Mouse (Mus musculus) spleen, adult 2 months (tissue): Measurements from ENCODE around the gene Rps7. TPM values are rescaled to one million over a fixed set of nuclear protein-coding genes. Genes with fewer than 3 reads are reported as not detected.
A peak's percentile ranks its signal among the peaks of the same experiment; 100 is the strongest.

ENCODE experiments used
- DNase-seq, 2 experiments: peaks; one replicate each; pipeline versions ENCODE4 v3.0.0 to v3.0.0-alpha.2; 2012 to 2021; ENCODE audit warnings: low spot score in 2 of 2, low read depth in 1 of 2
- H3K27ac ChIP-seq: fragments of 200-500 bp; 2 replicates; pipeline ENCODE4 v1.5.1; 2012; ENCODE audit warnings: low read length, inconsistent platforms; ENCODE audit not compliant: insufficient read depth
- H3K27me3 ChIP-seq: fragments of 200-500 bp; 2 replicates; pipeline ENCODE4 v1.6.1; 2012; ENCODE audit warnings: mild to moderate bottlenecking, moderate library complexity, low read length, inconsistent platforms; ENCODE audit not compliant: control insufficient read depth, insufficient read depth
- H3K36me3 ChIP-seq: fragments of 200-500 bp; 2 replicates; pipeline ENCODE4 v1.6.1; 2012; ENCODE audit warnings: mild to moderate bottlenecking, low read length, inconsistent platforms; ENCODE audit not compliant: control insufficient read depth, insufficient read depth
- H3K4me1 ChIP-seq: fragments of 200-500 bp; 2 replicates; pipeline ENCODE4 v1.6.1; 2011; ENCODE audit warnings: inconsistent platforms; ENCODE audit not compliant: control insufficient read depth, insufficient read depth, insufficient read length
- H3K4me3 ChIP-seq: fragments of 200-500 bp; 2 replicates; pipeline ENCODE4 v1.5.1; 2011; ENCODE audit warnings: mild to moderate bottlenecking, inconsistent platforms; ENCODE audit not compliant: insufficient read depth, insufficient read length; ENCODE audit errors: extremely low read depth
- CTCF ChIP-seq: fragments of 200-500 bp; IDR thresholded peaks from 2 replicates; pipeline ENCODE4 v1.5.1; 2011; ENCODE audit warnings: mild to moderate bottlenecking, inconsistent platforms; ENCODE audit not compliant: insufficient read depth, insufficient read length, insufficient replicate concordance; ENCODE audit errors: extremely low read depth
- POLR2A ChIP-seq: fragments of 200-500 bp; IDR thresholded peaks from 2 replicates; pipeline ENCODE4 v1.6.1; 2011; ENCODE audit warnings: low read depth, low read length, inconsistent platforms
- WGBS: fragments of 180-500 bp; shearing (Covaris S2); methylation state at CpG from one replicate; pipeline ENCODE4 v1.1.7; 2018; 5-methylcytosine and 5-hydroxymethylcytosine counted together
- polyA plus RNA-seq: library from polyadenylated mRNA; depleted of rRNA; stranded (reverse); fragments of >200 nt; gene quantifications from 2 replicates; pipeline ENCODE4 v1.2.3, GENCODE M21; 2012

The Rps7 gene
- polyA plus RNA-seq, 1 experiment: 315 TPM

- H3K36me3 ChIP-seq: no peaks in the 10 kb centered on the region
- no peak for DNase-seq
- H3K4me3 ChIP-seq: no peak overlapping the region
- 61% methylated on average over 2 of the region's 2 CpGs for WGBS
- TF ChIP-seq CTCF (no peak), POLR2A (no peak)
- no peaks in the 10 kb centered on the region for H3K4me1 ChIP-seq
- H3K27me3 ChIP-seq: no peaks in the 10 kb centered on the region
- no peak overlapping the region for H3K27ac ChIP-seq
Observed at GRCm38 (mm10) chr12:28598526-28598991, 37.2 kb downstream of the Rps7 start.

- H3K4me1 ChIP-seq: no peaks in the 10 kb centered on the region
- 46% methylated on average over 3 of the region's 3 CpGs for WGBS
Observed at GRCm38 (mm10) chr12:28598110-28598509, 37.6 kb downstream of the Rps7 start.

DNA sequence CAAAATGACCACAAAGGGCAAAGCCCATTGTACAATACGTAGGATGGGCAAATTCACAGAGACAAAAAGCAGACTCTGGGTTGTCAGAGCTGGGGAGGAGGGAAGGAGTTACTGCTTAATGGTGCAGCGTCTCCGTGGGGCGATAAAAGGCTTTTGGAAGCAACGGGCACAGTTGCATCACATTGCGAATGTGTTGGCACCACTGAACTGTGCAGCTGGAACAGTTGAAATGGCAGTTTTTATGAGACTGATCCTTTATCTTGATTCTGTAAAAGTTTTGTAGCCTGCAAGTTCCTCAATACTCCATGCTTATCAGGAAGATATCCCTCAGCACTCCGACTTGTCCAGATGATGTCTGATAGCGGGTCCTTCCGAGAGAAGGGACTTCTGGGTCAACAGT, 38.1 kb downstream of the Rps7 start:
- Histone ChIP-seq H3K4me3 (no peak overlapping the region), H3K36me3 (no peaks in the 10 kb centered on the region), H3K27me3 (no peaks in the 10 kb centered on the region), H3K27ac (no peak overlapping the region), H3K4me1 (no peaks in the 10 kb centered on the region)
- TF ChIP-seq POLR2A (no peak), CTCF (no peak)
- DNase-seq: no peak
- 81% methylated on average over 9 of the region's 9 CpGs for WGBS

More at GRCm38 (mm10) chr12:28598110-28598509, 37.6 kb downstream of the Rps7 start:
- H3K27ac ChIP-seq: no peak overlapping the region
- H3K36me3 ChIP-seq: no peaks in the 10 kb centered on the region
- no peak overlapping the region for H3K4me3 ChIP-seq
- no peak for TF ChIP-seq CTCF
- TF ChIP-seq POLR2A: no peak
- no peaks in the 10 kb centered on the region for H3K27me3 ChIP-seq
- DNase-seq: no peak

GRCm38 (mm10) chr12:28596851-28597250, 38.9 kb downstream of the Rps7 start:
- H3K36me3 ChIP-seq: no peaks in the 10 kb centered on the region
- no peak overlapping the region for H3K4me3 ChIP-seq
- H3K4me1 ChIP-seq: no peaks in the 10 kb centered on the region
- H3K27ac ChIP-seq: no peak overlapping the region
- no peaks in the 10 kb centered on the region for H3K27me3 ChIP-seq
- DNase-seq: no peak
- TF ChIP-seq POLR2A (no peak), CTCF (no peak)

- WGBS: 50% methylated on average over 13 of the region's 13 CpGs
- H3K4me1 ChIP-seq: no peaks in the 10 kb centered on the region
- H3K27ac ChIP-seq: no peak overlapping the region
- H3K4me3 ChIP-seq: no peak overlapping the region
- DNase-seq: no peak
- no peaks in the 10 kb centered on the region for H3K27me3 ChIP-seq
- TF ChIP-seq POLR2A: no peak
- no peaks in the 10 kb centered on the region for H3K36me3 ChIP-seq
Observed at GRCm38 (mm10) chr12:28590428-28590827, 45.3 kb downstream of the Rps7 start.

DNA sequence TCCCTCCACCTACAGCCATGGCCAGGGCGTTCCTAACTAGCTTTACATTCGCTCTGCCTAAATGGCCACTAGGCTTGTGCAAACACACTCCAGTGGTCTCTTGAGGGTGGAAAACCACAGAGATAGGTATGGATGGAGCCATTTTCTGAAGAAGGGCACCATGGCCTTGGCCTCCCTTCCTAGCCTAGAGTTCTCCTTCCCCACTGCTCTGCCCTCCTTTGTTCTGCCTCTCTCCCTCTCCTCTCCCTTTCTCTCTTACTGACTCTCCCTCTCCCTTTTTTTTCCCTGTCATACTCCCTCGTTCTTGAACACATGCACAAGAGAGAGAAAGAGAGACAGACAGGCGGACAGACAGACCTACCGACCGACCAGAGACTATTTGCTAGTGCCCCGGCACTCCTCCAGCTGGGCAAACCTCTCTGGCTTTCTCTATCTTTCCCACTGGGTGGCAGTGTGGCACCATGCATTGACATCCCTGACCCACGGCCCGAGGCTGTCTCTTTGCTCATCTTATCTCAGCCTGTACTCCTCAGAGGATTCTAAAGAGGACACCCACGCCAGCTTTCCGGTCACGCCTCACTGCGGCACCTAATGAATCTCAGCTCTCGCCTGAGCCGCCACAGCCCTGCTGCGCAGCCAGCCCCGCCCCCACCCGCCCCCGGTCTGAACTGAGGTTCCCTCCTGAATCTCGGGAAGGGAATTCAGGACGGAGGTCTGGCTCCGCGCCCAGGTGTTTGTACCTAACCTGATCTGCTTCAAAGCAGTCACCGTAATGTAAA, 46.5 kb downstream of the Rps7 start:
- TF ChIP-seq POLR2A: no peak
- TF ChIP-seq CTCF: peak; percentile 72; the same call in 1 of the 2 replicates
- Histone ChIP-seq H3K4me3 (no peak overlapping the region), H3K4me1 (no peaks in the 10 kb centered on the region), H3K27me3 (no peaks in the 10 kb centered on the region), H3K27ac (no peak overlapping the region), H3K36me3 (no peaks in the 10 kb centered on the region)
- 12% methylated on average over 24 of the region's 24 CpGs for whole genome bisulfite sequencing
- DNase-seq: peak; percentile 14 to 50

DNA sequence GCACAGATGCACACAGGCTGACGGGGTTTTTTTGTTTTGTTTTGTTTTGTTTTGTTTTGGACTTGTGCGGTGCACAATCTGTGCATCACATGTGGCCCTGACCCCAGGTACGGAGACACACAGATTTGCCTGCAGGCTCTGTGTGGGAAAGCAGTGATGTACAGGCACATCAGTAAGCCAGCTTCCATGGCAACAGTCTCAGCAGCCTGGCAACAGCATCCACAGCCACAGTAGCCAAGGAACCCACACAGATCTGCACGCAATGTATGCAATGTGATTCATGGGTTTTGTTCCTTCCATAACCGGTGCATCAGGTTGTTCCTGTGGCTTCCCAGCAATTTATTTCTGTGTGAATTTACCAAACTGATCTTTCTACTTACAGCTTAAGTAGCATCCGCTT, 47.8 kb downstream of the Rps7 start:
- TF ChIP-seq POLR2A (no peak), CTCF (no peak)
- WGBS: 84% methylated on average over 6 of the region's 6 CpGs

More for the DNA sequence above, 47.8 kb downstream of the Rps7 start:
- Histone ChIP-seq H3K27me3 (no peaks in the 10 kb centered on the region), H3K4me1 (no peaks in the 10 kb centered on the region), H3K4me3 (no peak overlapping the region), H3K27ac (no peak overlapping the region), H3K36me3 (no peaks in the 10 kb centered on the region)
- no peak for DNase-seq
